Mouse (Mus musculus) embryonic fibroblast, embryonic 13.5 days (primary cell): ENCODE measurements at regions not wholly inside any gene's neighbourhood (a gene's known extent, or its start where the extent isn't known, plus 50 kb on each side); places are given as distances from the start of the nearest gene placed in this dataset.

ENCODE experiments used
- CTCF ChIP-seq: IDR thresholded peaks from 2 replicates; pipeline ENCODE4 v1.5.1; 2011; ENCODE audit warnings: mild to moderate bottlenecking, control low read depth, low read length, moderate library complexity, borderline replicate concordance; ENCODE audit not compliant: insufficient read depth
- POLR2A ChIP-seq: IDR thresholded peaks from 2 replicates; pipeline ENCODE4 v1.6.1; 2011; ENCODE audit warnings: low read depth, mild to moderate bottlenecking, control low read depth, low read length, moderate library complexity

GRCm38 (mm10) chr17:45943244-45943643, 88.9 kb downstream of the Vegfa start:
- no peak for TF ChIP-seq POLR2A
- TF ChIP-seq CTCF, result no peak
